Mouse (Mus musculus) bone marrow, adult 2 months (tissue): ENCODE measurements at regions not wholly inside any gene's neighbourhood (a gene's known extent, or its start where the extent isn't known, plus 50 kb on each side); places are given as distances from the start of the nearest gene placed in this dataset.

Experiments used
- H3K27ac ChIP-seq: fragments of 200-500 bp; 2 replicates; pipeline ENCODE4 v1.5.1; 2012; ENCODE audit warnings: low read depth, mild to moderate bottlenecking, control low read depth, inconsistent platforms, low read length; ENCODE audit not compliant: control insufficient read depth, poor library complexity, insufficient read depth
- H3K4me1 ChIP-seq: fragments of 200-500 bp; 2 replicates; pipeline ENCODE4 v1.6.1; 2011; ENCODE audit warnings: low read length; ENCODE audit not compliant: control insufficient read depth, insufficient read depth
- H3K4me3 ChIP-seq: fragments of 200-500 bp; replicated peaks from 2 replicates; pipeline ENCODE3; 2011; ENCODE audit warnings: mild to moderate bottlenecking, low read depth, low read length, control low read depth; ENCODE audit not compliant: control insufficient read depth
- CTCF ChIP-seq: fragments of 200-500 bp; IDR thresholded peaks from 2 replicates; pipeline ENCODE4 v1.5.1; 2011; ENCODE audit warnings: low read length, control low read depth; ENCODE audit not compliant: control insufficient read depth, insufficient read depth
- POLR2A ChIP-seq: fragments of 200-500 bp; IDR thresholded peaks from 2 replicates; pipeline ENCODE4 v1.6.1; 2011; ENCODE audit warnings: low read depth, mild to moderate bottlenecking, control low read depth, low read length, borderline replicate concordance; ENCODE audit not compliant: control insufficient read depth
- WGBS: fragments of 180-500 bp; shearing (Covaris S2); methylation state at CpG from one replicate; pipeline ENCODE4 v1.1.7; 2018; 5-methylcytosine and 5-hydroxymethylcytosine counted together

GRCm38 (mm10) chr10:116697628-116698316, 116.5 kb upstream of the Cnot2 start:
- no peak overlapping the region for H3K4me3 ChIP-seq
- WGBS: 78% methylated on average over 14 of the region's 14 CpGs
- H3K4me1 ChIP-seq: no peaks in the 10 kb centered on the region
- no peak overlapping the region for H3K27ac ChIP-seq
- TF ChIP-seq POLR2A (no peak), CTCF (no peak)

- no peaks in the 10 kb centered on the region for H3K4me1 ChIP-seq
- 61% methylated on average over 3 of the region's 3 CpGs for WGBS
- H3K27ac ChIP-seq: no peak overlapping the region
- no peak overlapping the region for H3K4me3 ChIP-seq
- TF ChIP-seq CTCF (no peak), POLR2A (no peak)
These were observed 112.5 kb upstream of the Cnot2 start for GRCm38 (mm10) chr10:116693816-116694215.

- TF ChIP-seq CTCF: no peak
- TF ChIP-seq POLR2A: no peak
These were observed 105.4 kb upstream of the Cnot2 start for GRCm38 (mm10) chr10:116686741-116687140.

GRCm38 (mm10) chr10:116683374-116683773, 102.1 kb upstream of the Cnot2 start:
- H3K4me3 ChIP-seq: no peak overlapping the region
- H3K27ac ChIP-seq: no peak overlapping the region
- 80% methylated on average over 9 of the region's 9 CpGs for WGBS
- H3K4me1 ChIP-seq: no peaks in the 10 kb centered on the region
- no peak for TF ChIP-seq POLR2A
- TF ChIP-seq CTCF: no peak

More at GRCm38 (mm10) chr10:116686741-116687140, 105.4 kb upstream of the Cnot2 start:
- no peak overlapping the region for H3K4me3 ChIP-seq
- H3K4me1 ChIP-seq: no peaks in the 10 kb centered on the region
- H3K27ac ChIP-seq: no peak overlapping the region
- WGBS: 89% methylated on average over 11 of the region's 11 CpGs

- 69% methylated on average over 10 of the region's 10 CpGs for WGBS
- no peaks in the 10 kb centered on the region for H3K4me1 ChIP-seq
- H3K27ac ChIP-seq: no peak overlapping the region
- H3K4me3 ChIP-seq: no peak overlapping the region
- TF ChIP-seq CTCF (no peak), POLR2A (no peak)
These were observed 97.8 kb upstream of the Cnot2 start for GRCm38 (mm10) chr10:116678950-116679735.

GRCm38 (mm10) chr10:116677949-116678348, 96.6 kb upstream of the Cnot2 start:
- WGBS: 66% methylated on average over 4 of the region's 4 CpGs
- no peaks in the 10 kb centered on the region for H3K4me1 ChIP-seq
- TF ChIP-seq POLR2A: no peak
- no peak for TF ChIP-seq CTCF

GRCm38 (mm10) chr10:116675171-116675570, 93.9 kb upstream of the Cnot2 start:
- WGBS: 76% methylated on average over 7 of the region's 7 CpGs
- TF ChIP-seq CTCF (no peak), POLR2A (no peak)
- no peak overlapping the region for H3K4me3 ChIP-seq

More at GRCm38 (mm10) chr10:116677949-116678348, 96.6 kb upstream of the Cnot2 start:
- no peak overlapping the region for H3K4me3 ChIP-seq
- H3K27ac ChIP-seq: no peak overlapping the region

GRCm38 (mm10) chr10:116674348-116674747, 93.0 kb upstream of the Cnot2 start:
- no peak overlapping the region for H3K4me3 ChIP-seq
- H3K4me1 ChIP-seq: no peaks in the 10 kb centered on the region
- no peak for TF ChIP-seq CTCF
- no peak for TF ChIP-seq POLR2A
- no peak overlapping the region for H3K27ac ChIP-seq
- 43% methylated on average over 2 of the region's 2 CpGs for WGBS

More at GRCm38 (mm10) chr10:116675171-116675570, 93.9 kb upstream of the Cnot2 start:
- Histone ChIP-seq H3K4me1 (no peaks in the 10 kb centered on the region), H3K27ac (no peak overlapping the region)
